ENCODE assay signal across 22 mouse cellular contexts in genomic region chr11:31679840-31680381, GRCm38 (mm10). TPM values are rescaled to one million over a fixed set of nuclear protein-coding genes. Genes with fewer than 3 reads are reported as not detected.
A peak's percentile ranks its signal among the peaks of the same experiment; 100 is the strongest.
DNase-seq lines count a peak whose midpoint lies in the region; ATAC-seq and TF ChIP-seq lines count a peak whose summit lies in the region.
"Had no signal": no experiment of that assay in that cellular context is flagged by ENCODE, and none has a peak within 500 bp of the region (broad histone marks: within the 10 kb centered on the region; RNA-seq: fewer than 3 reads in every experiment).

No protein-coding gene starts in this region.

- H3K27ac ChIP-seq in kidney, embryonic 16.5 days (ENCODE audit: low read length), result no peak overlapping the region
- H3K27ac ChIP-seq in liver, embryonic 11.5 days (ENCODE audit: low read depth, low read length), result no peak overlapping the region
- H3K27ac ChIP-seq in testis, adult 2 months (ENCODE audit: control insufficient read depth, insufficient read depth, low read depth, low read length), result no peak overlapping the region
- no peak overlapping the region for H3K27ac ChIP-seq in forebrain, embryonic 15.5 days (replicated peaks)
- H3K27ac ChIP-seq: forebrain, embryonic 10.5 days; heart, embryonic 15.5 days; hindbrain, embryonic 14.5 days; limb, embryonic 15.5 days; midbrain, embryonic 10.5 days; neural tube, embryonic 15.5 days; stomach, embryonic 15.5 days had no signal

- no peaks in the 10 kb centered on the region for H3K36me3 ChIP-seq in kidney, embryonic 16.5 days (ENCODE audit: insufficient read depth, low read length)
- H3K36me3 ChIP-seq in liver, embryonic 11.5 days (ENCODE audit: control insufficient read depth, insufficient read depth, low read length), result no peaks in the 10 kb centered on the region
- no peaks in the 10 kb centered on the region for H3K36me3 ChIP-seq in testis, adult 2 months (ENCODE audit: control insufficient read depth, insufficient read depth, low read length)
- H3K36me3 ChIP-seq in forebrain, embryonic 15.5 days, result no peaks in the 10 kb centered on the region
- H3K36me3 ChIP-seq: forebrain, embryonic 10.5 days; heart, embryonic 15.5 days; limb, embryonic 15.5 days; midbrain, embryonic 10.5 days; neural tube, embryonic 15.5 days; stomach, embryonic 15.5 days had no signal

- no peak for TF ChIP-seq POLR2A in testis, adult 2 months (IDR thresholded peaks at IDR 0.05; ENCODE audit: control insufficient read depth, low read depth, low read length)

- DNase-seq in kidney, adult 11 months, result peak; percentile 27
- DNase-seq in liver, result peak; percentile 13
- no peak for DNase-seq in liver, embryonic 11.5 days (ENCODE audit: low spot score)
- DNase-seq in testis, postnatal 10 days (ENCODE audit: low spot score), result no peak
- DNase-seq in kidney, postnatal 25 days, result peak; percentile 36 to 61
- DNase-seq: adrenal gland, postnatal 36 days; heart, postnatal 36 days; left cerebral cortex, postnatal 4 days; lung, adult 2 months; right cerebral cortex, adult 18-20 months; thymus, adult 2 months; thymus, postnatal 4 days had no signal

- no peak overlapping the region for H3K4me3 ChIP-seq in kidney, embryonic 16.5 days (ENCODE audit: low read length)
- H3K4me3 ChIP-seq in liver, embryonic 11.5 days (ENCODE audit: low read depth, low read length), result no peak overlapping the region
- peak overlapping the region; percentile 55 for H3K4me3 ChIP-seq in testis, adult 2 months (ENCODE audit: control insufficient read depth, low read depth, low read length)
- no peak overlapping the region for H3K4me3 ChIP-seq in forebrain, embryonic 15.5 days
- H3K4me3 ChIP-seq: forebrain, embryonic 10.5 days; heart, embryonic 15.5 days; limb, embryonic 15.5 days; midbrain, embryonic 10.5 days; neural tube, embryonic 15.5 days; stomach, embryonic 15.5 days had no signal

- H3K4me1 ChIP-seq in kidney, embryonic 16.5 days (ENCODE audit: insufficient read depth, low read length), result 0 out of 2 replicates have a peak, but pooled peaks cover under 1% of the 10 kb centered on the region
- H3K4me1 ChIP-seq in liver, embryonic 11.5 days (replicated peaks; ENCODE audit: control insufficient read depth, insufficient read depth, low read length), result no peaks in the 10 kb centered on the region
- H3K4me1 ChIP-seq in testis, adult 2 months (ENCODE audit: control insufficient read depth, insufficient read depth, low read length), result peaks cover 9% of the 10 kb centered on the region
- H3K4me1 ChIP-seq in forebrain, embryonic 15.5 days, result no peaks in the 10 kb centered on the region
- H3K4me1 ChIP-seq: heart, embryonic 15.5 days; limb, embryonic 15.5 days; stomach, embryonic 15.5 days had no signal

- H3K4me2 ChIP-seq in kidney, embryonic 16.5 days (replicated peaks; ENCODE audit: low read depth, low read length), result no peak overlapping the region
- no peak overlapping the region for H3K4me2 ChIP-seq in liver, embryonic 11.5 days
- no peak overlapping the region for H3K4me2 ChIP-seq in forebrain, embryonic 15.5 days (replicated peaks)
- H3K4me2 ChIP-seq: heart, embryonic 15.5 days; hindbrain, embryonic 14.5 days; limb, embryonic 15.5 days; neural tube, embryonic 15.5 days; stomach, embryonic 15.5 days had no signal

- ATAC-seq in kidney, embryonic 16.5 days (ENCODE audit: low FRiP score, low TSS enrichment), result no peak
- ATAC-seq in liver, embryonic 11.5 days (replicated peaks; ENCODE audit: low FRiP score), result no peak
- no peak for ATAC-seq in forebrain, embryonic 15.5 days (replicated peaks)

- WGBS in kidney, embryonic 16.5 days, result 65% methylated on average over 16 of the region's 16 CpGs
- WGBS in liver, embryonic 11.5 days, result 78% methylated on average over 16 of the region's 16 CpGs
- WGBS in forebrain, embryonic 15.5 days, result 60% methylated on average over 16 of the region's 16 CpGs

- TF ChIP-seq CTCF in testis, adult 2 months (IDR thresholded peaks at IDR 0.05; ENCODE audit: control insufficient read depth, insufficient read depth, insufficient replicate concordance, low read depth, low read length), result no peak

- no peak overlapping the region for H3K9ac ChIP-seq in kidney, embryonic 16.5 days (replicated peaks; ENCODE audit: low read length)
- H3K9ac ChIP-seq in liver, embryonic 11.5 days (ENCODE audit: low read depth, low read length), result no peak overlapping the region
- H3K9ac ChIP-seq in forebrain, embryonic 15.5 days (replicated peaks), result no peak overlapping the region
- H3K9ac ChIP-seq: heart, embryonic 15.5 days; hindbrain, embryonic 14.5 days; limb, embryonic 15.5 days; neural tube, embryonic 15.5 days; stomach, embryonic 15.5 days had no signal

- no peaks in the 10 kb centered on the region for H3K27me3 ChIP-seq in kidney, embryonic 16.5 days (ENCODE audit: insufficient read depth, low read length)
- H3K27me3 ChIP-seq in liver, embryonic 11.5 days (replicated peaks; ENCODE audit: control insufficient read depth, insufficient read depth, low read length), result no peaks in the 10 kb centered on the region
- H3K27me3 ChIP-seq in testis, adult 2 months (ENCODE audit: control insufficient read depth, insufficient read depth, low read length), result no peaks in the 10 kb centered on the region
- no peaks in the 10 kb centered on the region for H3K27me3 ChIP-seq in forebrain, embryonic 15.5 days
- H3K27me3 ChIP-seq: heart, embryonic 15.5 days; limb, embryonic 15.5 days; neural tube, embryonic 15.5 days; stomach, embryonic 15.5 days had no signal

- H3K9me3 ChIP-seq in kidney, embryonic 16.5 days (ENCODE audit: low read length), result no peaks in the 10 kb centered on the region
- H3K9me3 ChIP-seq in liver, embryonic 11.5 days (ENCODE audit: control insufficient read depth, low read length), result no peaks in the 10 kb centered on the region
- H3K9me3 ChIP-seq in forebrain, embryonic 15.5 days, result no peaks in the 10 kb centered on the region
- H3K9me3 ChIP-seq: forebrain, embryonic 10.5 days; heart, embryonic 15.5 days; limb, embryonic 15.5 days; midbrain, embryonic 10.5 days; neural tube, embryonic 15.5 days; stomach, embryonic 15.5 days had no signal

RNA-seq across cellular contexts. Expression of gene Bod1, which starts 8.2 kb away (rescaled TPM):
- 81.8 and 88.4 TPM in 2 replicates for polyA plus RNA-seq in kidney, embryonic 16.5 days (2015; fragmentation: Nextera tagmentation; extraction: Ambion mirVana)
- 39.7 and 40.1 TPM in 2 replicates for polyA plus RNA-seq in liver, embryonic 11.5 days (2014; fragmentation: Nextera tagmentation; extraction: Ambion mirVana)
- 81.8 and 89.7 TPM in 2 replicates for polyA plus RNA-seq in testis, adult 2 months (2012; rRNA removed)
- polyA plus RNA-seq in forebrain, embryonic 15.5 days (2015; fragmentation: Nextera tagmentation; extraction: Ambion mirVana), result 156 and 163 TPM in 2 replicates

Comparison
In these comparisons a context has a peak if more than half of its experiments do, and no peak if none do; other contexts are left out.
1. DNase-seq: peak in kidney, adult 11 months (single experiment), liver (single experiment) and kidney, postnatal 25 days (2 of 2); none in liver, embryonic 11.5 days (single experiment) and testis, postnatal 10 days (single experiment).